Mouse (Mus musculus) left cerebral cortex, adult 2 months (tissue): ENCODE data around the gene Slc38a6. TPM values are rescaled to one million over a fixed set of nuclear protein-coding genes. Genes with fewer than 3 reads are reported as not detected.

ENCODE experiments used
- DNase-seq, 2 experiments: peaks; one replicate each; pipeline ENCODE4 v3.0.0; 2021 to 2022; ENCODE audit warnings: low spot score in 2 of 2, mixed read lengths in 1 of 2; ENCODE audit errors: extremely low spot score in 1 of 2
- H3K27ac ChIP-seq: fragments of 200-600 bp; 2 replicates; pipeline ENCODE4 v1.8.1; 2022
- H3K4me3 ChIP-seq: fragments of 200-600 bp; 2 replicates; pipeline ENCODE4 v1.8.1; 2022
- CTCF ChIP-seq: fragments of 200-600 bp; IDR thresholded peaks from 2 replicates; pipeline ENCODE4 v1.8.1; 2022; ENCODE audit warnings: antibody characterized with exemption, mild to moderate bottlenecking, moderate library complexity
- intact Hi-C: fragments of 180-260 bp; cut with DNase I; formaldehyde crosslinking; loops from one replicate; pipeline ENCODE4 v1.15.1; 2025
- total RNA-seq, 2 experiments: library from RNA; stranded (reverse); gene quantifications; 2 replicates each; pipeline ENCODE4 v1.2.3; 2021

Slc38a6 gene
- total RNA-seq, 2 experiments from 2014 or later: 13.7 to 18.6 TPM

DNA sequence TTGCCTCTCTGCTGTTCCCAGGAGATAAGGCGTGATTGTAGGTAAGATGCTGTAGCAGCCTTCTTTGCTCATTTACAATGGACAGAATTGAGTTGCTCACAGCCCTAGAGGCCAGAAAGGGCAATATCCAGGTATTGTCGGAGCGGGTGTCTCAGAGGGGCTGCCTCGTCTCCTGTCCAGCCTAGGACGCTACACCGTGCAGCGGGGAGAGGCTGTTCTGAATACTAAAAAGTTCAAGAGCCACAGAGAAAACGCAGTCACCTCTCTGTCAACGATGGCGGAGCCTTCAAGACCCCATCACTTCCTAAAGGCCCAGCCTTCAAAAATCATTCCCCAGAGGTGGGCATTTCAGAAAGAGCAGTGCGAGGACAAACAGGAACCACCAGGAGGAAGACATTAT is 74.6 kb downstream of the Slc38a6 start:
- no peak for DNase-seq
- H3K27ac ChIP-seq: no peak overlapping the region
- no peak overlapping the region for H3K4me3 ChIP-seq
- intact Hi-C loops: no loop called here
- TF ChIP-seq CTCF: no peak

GRCm38 (mm10) chr12:73363401-73363800 is 76.8 kb downstream of the Slc38a6 start:
- no peak for TF ChIP-seq CTCF
- no peak for DNase-seq
- H3K27ac ChIP-seq: no peak overlapping the region
- intact Hi-C loops: no loop called here
- no peak overlapping the region for H3K4me3 ChIP-seq

- Histone ChIP-seq H3K27ac (no peak overlapping the region), H3K4me3 (no peak overlapping the region)
- no peak for TF ChIP-seq CTCF
- DNase-seq: no peak
- intact Hi-C loops: no loop called here
Observed at GRCm38 (mm10) chr12:73363956-73364355, 77.4 kb downstream of the Slc38a6 start.

DNA sequence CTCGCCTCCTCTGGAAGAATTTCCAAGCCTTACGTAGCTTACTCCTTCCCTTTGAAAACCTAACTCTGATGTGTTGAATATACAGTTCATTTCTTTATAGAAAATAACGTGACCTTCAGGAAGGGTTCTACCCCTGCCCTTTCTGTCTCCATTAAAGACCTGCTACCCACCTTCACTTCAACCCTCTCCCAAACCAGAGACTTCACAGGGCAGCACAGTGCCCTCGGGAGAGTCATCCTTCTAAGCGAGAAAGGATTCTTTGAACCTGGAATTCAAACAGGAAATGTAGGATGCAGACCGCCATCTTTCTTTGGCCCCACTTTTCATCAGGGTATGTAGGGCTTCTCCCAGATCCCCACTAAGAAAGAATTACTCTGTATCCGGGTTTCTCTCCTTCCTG is 80.0 kb downstream of the Slc38a6 start:
- intact Hi-C loops: no loop called here
- Histone ChIP-seq H3K4me3 (no peak overlapping the region), H3K27ac (no peak overlapping the region)
- DNase-seq: no peak
- TF ChIP-seq CTCF: no peak

DNA sequence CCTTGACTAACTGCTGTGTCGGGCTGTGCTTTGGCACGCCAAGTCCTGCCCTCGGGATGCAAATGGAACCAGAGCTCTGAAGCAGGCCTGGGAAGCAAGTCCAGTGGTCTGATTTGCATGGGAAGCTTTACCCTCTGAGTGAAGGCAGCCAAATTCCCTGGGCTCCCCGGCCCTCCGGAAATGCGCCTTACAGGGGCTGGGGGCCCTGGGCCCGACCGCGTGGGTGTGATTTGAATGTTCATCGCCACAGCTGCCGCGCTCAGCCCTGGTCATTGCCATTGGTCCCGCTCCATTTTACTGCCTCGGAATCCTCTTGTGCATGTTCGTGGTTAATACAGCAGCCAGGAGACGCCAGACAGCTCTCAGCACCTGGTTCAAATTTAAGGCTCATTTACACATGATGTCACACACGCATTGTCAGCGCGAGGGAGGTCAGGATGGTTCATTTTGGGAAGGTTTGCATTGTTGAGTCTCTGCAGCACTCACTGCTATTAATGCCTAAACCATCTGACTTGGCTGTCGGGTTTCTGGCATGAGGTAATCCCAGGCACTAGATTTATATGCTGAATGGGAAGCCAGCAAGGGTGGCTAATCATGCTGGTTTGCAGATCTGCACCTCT is 81.0 kb downstream of the Slc38a6 start:
- no peak for TF ChIP-seq CTCF
- DNase-seq: no peak
- intact Hi-C loops: no loop called here
- Histone ChIP-seq H3K4me3 (no peak overlapping the region), H3K27ac (no peak overlapping the region)

GRCm38 (mm10) chr12:73368868-73369608 is 82.5 kb downstream of the Slc38a6 start:
- no peak for TF ChIP-seq CTCF
- intact Hi-C loops: no loop called here
- no peak for DNase-seq
- Histone ChIP-seq H3K27ac (no peak overlapping the region), H3K4me3 (no peak overlapping the region)

DNA sequence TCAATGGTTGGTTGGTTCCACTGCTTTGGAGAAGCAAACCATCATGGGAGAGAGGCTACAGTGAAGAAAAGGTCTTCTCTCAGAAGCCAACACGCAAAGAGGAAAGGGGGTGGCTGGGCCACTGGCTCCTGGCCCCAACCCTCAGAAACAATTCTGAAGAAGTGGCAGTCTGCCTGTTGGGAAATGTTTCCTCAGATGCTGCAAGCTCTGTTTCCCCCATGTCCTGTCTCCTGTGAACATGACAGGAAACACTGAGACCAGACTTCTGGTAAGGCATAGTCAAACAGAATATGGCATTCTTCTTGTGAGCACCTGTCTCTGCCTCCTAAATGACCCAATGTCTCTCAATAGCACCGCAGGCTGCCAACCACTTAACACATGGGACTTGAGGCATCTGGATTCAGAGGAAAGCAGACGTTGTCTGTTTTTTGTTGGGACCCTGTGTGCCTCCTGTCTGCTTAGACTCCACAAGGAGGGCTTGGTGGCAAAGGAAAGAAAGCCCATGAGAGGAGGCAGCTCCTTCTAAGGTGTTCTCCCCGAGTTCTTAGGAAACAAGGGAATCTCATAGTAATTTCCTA is 83.9 kb downstream of the Slc38a6 start:
- no peak overlapping the region for H3K27ac ChIP-seq
- DNase-seq: no peak
- no peak for TF ChIP-seq CTCF
- no peak overlapping the region for H3K4me3 ChIP-seq
- intact Hi-C loops: no loop called here

GRCm38 (mm10) chr12:73371132-73371531 is 84.6 kb downstream of the Slc38a6 start:
- DNase-seq: no peak
- intact Hi-C loops: no loop called here
- Histone ChIP-seq H3K4me3 (no peak overlapping the region), H3K27ac (no peak overlapping the region)
- TF ChIP-seq CTCF: no peak

DNA sequence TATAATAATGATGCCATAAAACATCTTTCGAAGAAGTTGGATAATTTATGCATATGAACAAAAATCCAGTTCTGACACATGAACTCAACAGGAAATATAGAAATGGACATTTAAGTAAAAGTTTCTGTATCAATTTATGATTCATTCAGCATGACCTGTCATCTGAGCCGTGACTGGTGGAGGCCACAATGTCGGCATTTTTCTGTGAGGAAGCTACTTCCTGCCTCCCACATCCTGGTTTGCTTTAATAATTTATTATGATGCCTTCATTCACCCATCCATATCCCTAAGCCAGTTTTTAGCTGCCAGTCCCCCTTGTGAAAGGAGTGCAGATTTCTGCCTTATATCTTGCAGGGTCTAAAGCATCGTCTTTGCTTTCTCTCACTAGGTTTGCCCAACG is 91.4 kb downstream of the Slc38a6 start:
- H3K27ac ChIP-seq: no peak overlapping the region
- intact Hi-C loops: no loop called here
- DNase-seq: no peak
- no peak overlapping the region for H3K4me3 ChIP-seq
- no peak for TF ChIP-seq CTCF

DNA sequence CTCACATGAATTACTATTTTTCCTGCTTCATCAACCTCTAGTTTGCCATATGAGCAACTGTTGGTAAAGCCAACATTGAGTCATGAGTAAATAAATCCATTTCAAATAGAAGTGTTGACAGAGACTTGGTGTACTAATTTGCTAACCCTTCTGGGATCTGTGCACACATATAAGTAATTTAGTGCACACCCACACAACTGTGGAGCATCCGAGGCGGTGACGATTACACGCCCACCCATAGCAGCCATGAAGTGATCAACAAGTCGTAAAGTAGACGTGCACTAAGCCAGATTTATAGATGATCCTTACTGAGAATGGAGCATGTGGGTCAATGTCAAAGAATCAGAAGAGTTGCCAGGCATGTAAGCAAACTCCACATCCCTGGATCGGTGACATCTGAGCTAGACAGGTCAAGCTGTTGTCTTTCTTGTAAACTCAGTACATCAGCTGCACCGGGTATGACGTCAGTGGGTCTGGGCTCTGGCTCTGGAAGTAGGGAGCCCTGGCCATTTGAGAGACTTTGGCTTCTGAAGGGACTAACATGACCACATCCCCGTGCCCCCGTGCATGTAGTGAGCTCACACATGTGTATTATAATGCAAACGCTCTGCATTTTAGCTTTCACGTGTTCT is 92.3 kb downstream of the Slc38a6 start:
- Histone ChIP-seq H3K4me3 (no peak overlapping the region), H3K27ac (no peak overlapping the region)
- intact Hi-C loops: no loop called here
- TF ChIP-seq CTCF: no peak
- no peak for DNase-seq

- no peak for TF ChIP-seq CTCF
- DNase-seq: no peak
- intact Hi-C loops: no loop called here
- no peak overlapping the region for H3K27ac ChIP-seq
- no peak overlapping the region for H3K4me3 ChIP-seq
Observed at GRCm38 (mm10) chr12:73380686-73381360, 94.2 kb downstream of the Slc38a6 start.

DNA sequence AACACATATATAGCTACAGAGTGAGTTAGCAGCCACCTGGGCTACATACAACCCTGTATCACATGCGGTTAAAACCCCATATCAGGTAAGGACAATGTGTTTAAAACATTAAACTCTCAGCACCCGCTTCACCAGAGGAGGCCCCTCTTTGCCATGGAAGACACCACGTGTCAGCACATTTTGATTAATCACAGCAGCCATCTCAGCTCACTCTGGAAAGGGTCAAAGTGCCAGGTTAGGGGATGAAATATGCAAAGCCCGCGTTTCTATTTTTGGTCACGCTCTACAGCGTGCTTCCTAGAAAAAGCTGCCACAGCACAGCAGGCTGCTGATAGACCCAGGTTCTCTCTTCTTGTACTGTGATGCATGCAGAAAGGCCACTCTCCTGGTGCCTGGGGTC is 94.9 kb downstream of the Slc38a6 start:
- intact Hi-C loops: no loop called here
- no peak for TF ChIP-seq CTCF
- DNase-seq: no peak
- Histone ChIP-seq H3K4me3 (no peak overlapping the region), H3K27ac (no peak overlapping the region)
